Mouse (Mus musculus): ENCODE results near the gene C87436. TPM values are rescaled to one million over a fixed set of nuclear protein-coding genes. Genes with fewer than 3 reads are reported as not detected.

Gene C87436
- polyA plus RNA-seq, 1 experiment = 16.6 TPM

DNA sequence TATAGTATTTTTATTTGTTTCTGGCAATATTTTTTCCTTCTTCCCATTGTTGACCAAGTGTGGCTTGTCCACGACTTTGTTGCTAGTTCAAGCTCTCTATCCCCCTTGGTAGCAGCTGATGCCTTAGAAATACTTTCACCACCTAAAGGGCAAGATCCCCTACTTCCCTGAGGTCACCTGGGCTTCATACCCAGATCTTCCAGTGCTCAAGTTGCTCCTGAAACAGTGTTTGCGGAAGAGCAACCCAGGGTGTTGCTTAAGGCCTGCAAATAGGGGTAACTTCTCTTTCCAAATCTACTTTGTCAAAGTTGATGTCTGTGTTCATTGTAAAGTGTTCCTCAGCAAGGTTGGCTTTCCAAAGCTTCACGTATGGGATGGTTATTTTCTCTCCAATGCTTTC lies 18.9 kb upstream of the C87436 start:
- TF ChIP-seq POLR2A (IDR thresholded peaks at IDR 0.05; ENCODE audit: borderline replicate concordance, low read depth, low read length) (no peak), CTCF (IDR thresholded peaks at IDR 0.05; ENCODE audit: low read depth, low read length) (no peak)
- Histone ChIP-seq H3K4me3 (ENCODE audit: insufficient read depth, low read length) (no peak overlapping the region), H3K4me1 (ENCODE audit: control insufficient read depth, insufficient read depth, low read length) (0 out of 2 replicates have a peak, but pooled peaks cover 2% of the 10 kb centered on the region), H3K27ac (ENCODE audit: insufficient read depth, low read depth, low read length) (no peak overlapping the region)

DNA sequence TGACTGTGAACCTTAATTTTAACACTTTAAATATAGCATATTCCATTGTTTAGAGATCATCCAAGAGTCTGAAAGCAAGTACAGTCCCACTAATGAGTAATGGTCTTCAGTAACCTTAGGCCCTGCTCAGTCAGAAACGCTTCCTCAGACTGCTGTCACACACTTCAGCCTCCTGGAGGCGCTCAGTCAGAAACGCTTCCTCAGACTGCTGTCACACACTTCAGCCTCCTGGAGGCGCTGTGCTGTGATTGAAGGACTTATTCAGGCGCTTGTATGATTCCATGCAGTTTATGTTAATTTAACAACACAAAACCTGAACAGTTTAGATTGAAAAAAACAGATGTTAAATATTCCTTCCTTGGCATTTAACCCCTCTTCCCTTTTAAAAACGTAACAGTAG lies 17.7 kb upstream of the C87436 start:
- Histone ChIP-seq H3K4me3 (ENCODE audit: insufficient read depth, low read length) (no peak overlapping the region), H3K4me1 (ENCODE audit: control insufficient read depth, insufficient read depth, low read length) (0 out of 2 replicates have a peak, but pooled peaks cover 2% of the 10 kb centered on the region), H3K27ac (ENCODE audit: insufficient read depth, low read depth, low read length) (no peak overlapping the region)
- TF ChIP-seq POLR2A (IDR thresholded peaks at IDR 0.05; ENCODE audit: borderline replicate concordance, low read depth, low read length) = no peak
- peak; percentile 38; the same call in 1 of the 2 replicates for TF ChIP-seq CTCF (IDR thresholded peaks at IDR 0.05; ENCODE audit: low read depth, low read length)

DNA sequence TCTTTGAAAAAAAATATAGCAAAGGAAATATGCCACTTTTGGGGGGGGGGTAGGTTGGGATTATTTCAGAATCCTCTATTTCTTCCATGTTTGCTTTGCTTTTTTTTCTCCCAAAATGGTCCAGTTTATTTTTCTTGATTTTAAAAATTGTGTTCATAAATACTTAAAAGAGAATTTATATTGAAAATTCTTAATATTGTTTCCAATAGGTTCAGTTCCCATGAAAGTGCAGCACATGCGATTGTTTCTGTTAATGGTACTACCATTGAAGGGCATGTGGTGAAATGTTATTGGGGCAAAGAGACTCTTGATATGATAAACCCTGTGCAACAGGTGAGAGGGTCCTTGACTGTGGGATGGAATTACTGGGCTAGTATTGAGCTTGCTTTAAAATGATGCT lies 11.8 kb upstream of the C87436 start, which contains the start of gene Gm44790:
Gene Gm44790, plus strand, starts transcription at position 301 of the 400 bp plus-strand sequence.
- Histone ChIP-seq H3K4me3 (ENCODE audit: insufficient read depth, low read length) (no peak within 1 kb of the TSS), H3K4me1 (ENCODE audit: control insufficient read depth, insufficient read depth, low read length) (no peaks in the 10 kb centered on the region), H3K27ac (ENCODE audit: insufficient read depth, low read depth, low read length) (no peak within 1 kb of the TSS)
- TF ChIP-seq POLR2A (IDR thresholded peaks at IDR 0.05; ENCODE audit: borderline replicate concordance, low read depth, low read length) (no peak), CTCF (IDR thresholded peaks at IDR 0.05; ENCODE audit: low read depth, low read length) (no peak)

DNA sequence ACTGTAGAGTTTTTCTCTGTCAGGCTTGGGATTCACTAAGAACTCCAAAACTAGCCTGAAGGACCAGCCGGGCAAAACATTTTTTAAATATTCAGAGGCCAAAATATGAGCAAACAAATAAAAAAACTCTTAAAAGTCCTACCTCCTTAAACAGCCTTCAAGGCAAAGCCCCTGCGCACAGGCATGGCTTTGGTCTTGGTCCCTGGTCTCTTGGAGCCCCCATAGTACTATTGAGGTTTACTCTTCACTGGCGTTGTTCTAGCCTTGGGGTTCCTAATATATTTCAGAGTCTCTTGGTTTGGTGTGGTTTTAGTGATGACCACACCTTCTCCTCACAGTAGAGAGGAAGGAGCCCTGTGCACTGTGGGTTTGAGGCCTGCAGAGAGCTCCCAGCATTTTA lies 6.6 kb upstream of the C87436 start:
- no peak for TF ChIP-seq CTCF (IDR thresholded peaks at IDR 0.05; ENCODE audit: low read depth, low read length)
- TF ChIP-seq POLR2A (IDR thresholded peaks at IDR 0.05; ENCODE audit: borderline replicate concordance, low read depth, low read length) = no peak
- H3K27ac ChIP-seq (ENCODE audit: insufficient read depth, low read depth, low read length) = no peak overlapping the region
- H3K4me3 ChIP-seq (ENCODE audit: insufficient read depth, low read length) = no peak overlapping the region
- H3K4me1 ChIP-seq (ENCODE audit: control insufficient read depth, insufficient read depth, low read length) = no peaks in the 10 kb centered on the region

DNA sequence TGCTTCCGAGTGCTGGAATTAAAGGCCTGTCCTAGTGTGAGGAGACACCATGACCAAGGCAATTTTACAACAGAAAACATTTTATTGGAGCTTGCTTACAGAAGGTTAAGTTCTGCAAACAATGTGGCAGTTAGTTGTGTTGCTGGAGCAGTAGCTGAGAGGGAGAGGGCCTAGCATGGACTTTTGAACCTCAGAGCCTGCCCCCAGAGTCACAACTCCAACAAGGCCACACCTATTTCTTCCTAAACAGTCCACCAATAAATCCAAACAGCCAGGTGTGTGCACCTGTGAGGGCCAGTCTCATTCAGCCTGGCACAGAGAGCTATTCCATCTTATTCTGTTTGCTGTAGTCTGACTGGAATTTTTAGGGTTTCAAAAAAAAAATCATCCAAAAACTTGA lies 4.5 kb upstream of the C87436 start:
- Histone ChIP-seq H3K27ac (ENCODE audit: insufficient read depth, low read depth, low read length) (no peak overlapping the region), H3K4me3 (ENCODE audit: insufficient read depth, low read length) (no peak overlapping the region), H3K4me1 (ENCODE audit: control insufficient read depth, insufficient read depth, low read length) (peaks cover 5% of the 10 kb centered on the region; the same call in 1 of the 2 replicates)
- no peak for TF ChIP-seq POLR2A (IDR thresholded peaks at IDR 0.05; ENCODE audit: borderline replicate concordance, low read depth, low read length)
- no peak for TF ChIP-seq CTCF (IDR thresholded peaks at IDR 0.05; ENCODE audit: low read depth, low read length)

DNA sequence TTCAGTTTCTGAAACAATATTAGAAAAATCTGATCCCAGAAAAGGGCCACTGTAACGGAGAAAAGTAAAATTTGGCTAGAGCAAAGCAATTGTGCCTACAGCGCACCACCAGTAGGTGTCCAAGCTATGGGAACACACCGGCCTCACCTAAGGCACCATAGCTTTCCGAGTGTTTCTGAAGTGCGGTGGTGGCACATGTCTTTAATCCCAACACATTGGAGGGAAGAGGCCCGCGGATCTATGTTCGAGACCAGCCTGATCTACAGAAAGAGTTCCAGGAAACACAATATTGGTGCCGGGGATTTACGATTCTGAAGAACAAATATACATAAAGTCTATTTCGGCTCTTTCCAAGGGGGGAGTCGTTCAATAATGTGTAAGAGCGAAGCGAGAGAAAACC lies 463 bp upstream of the C87436 start:
- Histone ChIP-seq H3K27ac (ENCODE audit: insufficient read depth, low read depth, low read length) (peak overlapping the region; percentile 39), H3K4me1 (ENCODE audit: control insufficient read depth, insufficient read depth, low read length) (peaks cover 15% of the 10 kb centered on the region), H3K4me3 (ENCODE audit: insufficient read depth, low read length) (peak overlapping the region; percentile 92)
- no peak for TF ChIP-seq CTCF (IDR thresholded peaks at IDR 0.05; ENCODE audit: low read depth, low read length)
- no peak for TF ChIP-seq POLR2A (IDR thresholded peaks at IDR 0.05; ENCODE audit: borderline replicate concordance, low read depth, low read length)

DNA sequence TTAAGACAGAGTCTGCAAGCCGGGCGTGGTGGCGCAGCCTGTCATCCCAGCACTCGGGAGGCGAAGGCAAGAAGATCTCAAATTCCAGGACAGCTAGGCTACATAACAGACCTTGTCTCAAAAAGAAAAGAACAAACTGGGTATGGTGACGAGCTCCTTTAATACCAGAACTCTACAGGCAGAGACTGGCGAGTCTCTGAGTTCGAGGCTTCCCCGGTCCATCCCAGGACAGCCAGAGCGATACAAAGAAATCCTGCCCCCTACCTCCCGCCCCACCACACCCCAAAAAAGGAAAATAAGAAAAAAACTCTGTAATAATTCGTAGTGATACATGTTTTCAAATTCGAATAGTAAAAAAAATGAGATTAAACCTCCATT lies 934 bp downstream of the C87436 start:
- Histone ChIP-seq H3K4me1 (ENCODE audit: control insufficient read depth, insufficient read depth, low read length) (peaks cover 15% of the 10 kb centered on the region), H3K27ac (ENCODE audit: insufficient read depth, low read depth, low read length) (peak overlapping the region; percentile 95), H3K4me3 (ENCODE audit: insufficient read depth, low read length) (peak overlapping the region; percentile 92)
- TF ChIP-seq CTCF (IDR thresholded peaks at IDR 0.05; ENCODE audit: low read depth, low read length) (no peak), POLR2A (IDR thresholded peaks at IDR 0.05; ENCODE audit: borderline replicate concordance, low read depth, low read length) (no peak)

DNA sequence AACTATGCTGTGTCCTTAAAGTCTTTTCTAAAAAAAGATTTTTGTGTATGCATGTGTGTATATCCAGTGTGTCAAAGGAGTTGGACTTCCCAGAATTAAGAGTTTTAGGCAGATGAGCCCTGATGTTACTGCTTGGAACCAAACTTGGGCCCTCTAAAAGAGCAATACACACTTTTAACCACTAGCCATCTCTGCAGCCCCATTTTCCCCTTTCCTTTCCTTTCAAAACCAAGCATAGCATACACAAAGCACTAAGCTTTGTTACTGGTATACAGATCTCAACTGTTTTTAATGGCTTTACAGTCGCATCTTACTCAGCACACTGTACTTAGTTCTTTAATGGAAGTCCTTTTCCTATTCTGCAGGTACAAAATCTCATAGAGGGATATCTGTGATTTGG lies 1.4 kb downstream of the C87436 start:
- TF ChIP-seq CTCF (IDR thresholded peaks at IDR 0.05; ENCODE audit: low read depth, low read length) = no peak
- no peak for TF ChIP-seq POLR2A (IDR thresholded peaks at IDR 0.05; ENCODE audit: borderline replicate concordance, low read depth, low read length)
- H3K27ac ChIP-seq (ENCODE audit: insufficient read depth, low read depth, low read length) = peak overlapping the region; percentile 95
- H3K4me3 ChIP-seq (ENCODE audit: insufficient read depth, low read length) = peak overlapping the region; percentile 92
- H3K4me1 ChIP-seq (ENCODE audit: control insufficient read depth, insufficient read depth, low read length) = peaks cover 15% of the 10 kb centered on the region

DNA sequence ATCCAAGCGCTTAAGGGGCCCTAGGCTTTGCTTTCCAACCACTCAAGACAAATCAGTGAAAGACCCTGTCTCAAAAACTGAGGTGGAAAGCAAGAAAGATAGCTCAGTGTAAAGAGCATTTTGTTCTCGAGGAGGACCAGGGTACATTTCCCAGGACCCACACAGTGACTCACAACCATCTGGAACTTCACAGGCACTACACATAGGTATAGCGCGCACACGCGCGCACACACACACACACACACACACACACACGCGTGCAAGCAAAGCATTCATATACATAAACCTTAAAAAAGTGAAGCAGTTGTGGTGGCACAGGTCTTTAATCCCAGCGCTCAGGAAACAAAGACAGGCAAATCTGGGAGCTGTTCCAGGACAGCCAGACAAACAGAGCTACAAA lies 3.4 kb downstream of the C87436 start:
- TF ChIP-seq POLR2A (IDR thresholded peaks at IDR 0.05; ENCODE audit: borderline replicate concordance, low read depth, low read length) = no peak
- no peak for TF ChIP-seq CTCF (IDR thresholded peaks at IDR 0.05; ENCODE audit: low read depth, low read length)
- peaks cover 19% of the 10 kb centered on the region for H3K4me1 ChIP-seq (ENCODE audit: control insufficient read depth, insufficient read depth, low read length)
- peak overlapping the region; percentile 59 for H3K27ac ChIP-seq (ENCODE audit: insufficient read depth, low read depth, low read length)
- H3K4me3 ChIP-seq (ENCODE audit: insufficient read depth, low read length) = no peak overlapping the region

DNA sequence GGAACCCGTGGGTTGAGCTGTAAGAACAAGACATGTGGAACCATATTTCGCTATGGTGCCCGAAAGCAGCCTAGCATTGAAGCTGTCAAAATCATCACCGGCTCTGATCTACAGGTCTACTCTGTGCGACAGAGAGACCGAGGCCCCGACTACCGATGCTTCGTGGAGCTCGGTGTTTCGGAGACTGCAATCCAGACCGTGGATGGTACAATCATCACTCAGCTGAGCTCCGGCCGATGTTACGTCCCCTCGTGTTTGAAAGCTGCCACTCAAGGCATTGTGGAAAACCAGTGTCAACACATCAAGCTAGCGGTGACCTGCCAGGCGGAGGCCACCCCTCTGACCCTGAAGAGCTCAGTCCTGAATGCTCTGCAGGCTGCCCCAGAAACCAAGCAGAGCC lies 7.4 kb downstream of the C87436 start:
- H3K4me1 ChIP-seq (ENCODE audit: control insufficient read depth, insufficient read depth, low read length) = peaks cover 23% of the 10 kb centered on the region
- TF ChIP-seq CTCF (IDR thresholded peaks at IDR 0.05; ENCODE audit: low read depth, low read length) = no peak
- TF ChIP-seq POLR2A (IDR thresholded peaks at IDR 0.05; ENCODE audit: borderline replicate concordance, low read depth, low read length) = no peak
- no peak overlapping the region for H3K4me3 ChIP-seq (ENCODE audit: insufficient read depth, low read length)
- no peak overlapping the region for H3K27ac ChIP-seq (ENCODE audit: insufficient read depth, low read depth, low read length)
